Mouse (Mus musculus): ENCODE data around the gene Ifi202b. TPM values are rescaled to one million over a fixed set of nuclear protein-coding genes. Genes with fewer than 3 reads are reported as not detected.
"Not testable (repeated sequence)": the region's sequence is repeated elsewhere in the genome, so short reads cannot be mapped to it uniquely, and the experiment has no call there.

The Ifi202b gene
- polyA plus RNA-seq (2014; fragmentation: Nextera tagmentation; extraction: Ambion mirVana) = not detected in 2 replicates

GRCm38 (mm10) chr1:173982694-173983305 is at the start of gene Ifi202b:
Gene Ifi202b, minus strand, starts transcription at chr1:173982744.
- not testable (repeated sequence) for H3K36me3 ChIP-seq (ENCODE audit: control insufficient read depth, insufficient read depth, low read length); H3K27ac ChIP-seq (ENCODE audit: low read depth, low read length); H3K9me3 ChIP-seq (replicated peaks; ENCODE audit: control insufficient read depth, low read length); H3K9ac ChIP-seq (ENCODE audit: low read depth, low read length); H3K4me1 ChIP-seq (ENCODE audit: control insufficient read depth, insufficient read depth, low read length); H3K4me2 ChIP-seq; H3K27me3 ChIP-seq (ENCODE audit: control insufficient read depth, insufficient read depth, low read length); ATAC-seq (replicated peaks; ENCODE audit: insufficient number of reproducible peaks, low FRiP score, low TSS enrichment); H3K4me3 ChIP-seq (ENCODE audit: low read depth, low read length)
- 71% methylated on average over 6 of the region's 6 CpGs for WGBS (ENCODE audit: insufficient replicate concordance)

DNA sequence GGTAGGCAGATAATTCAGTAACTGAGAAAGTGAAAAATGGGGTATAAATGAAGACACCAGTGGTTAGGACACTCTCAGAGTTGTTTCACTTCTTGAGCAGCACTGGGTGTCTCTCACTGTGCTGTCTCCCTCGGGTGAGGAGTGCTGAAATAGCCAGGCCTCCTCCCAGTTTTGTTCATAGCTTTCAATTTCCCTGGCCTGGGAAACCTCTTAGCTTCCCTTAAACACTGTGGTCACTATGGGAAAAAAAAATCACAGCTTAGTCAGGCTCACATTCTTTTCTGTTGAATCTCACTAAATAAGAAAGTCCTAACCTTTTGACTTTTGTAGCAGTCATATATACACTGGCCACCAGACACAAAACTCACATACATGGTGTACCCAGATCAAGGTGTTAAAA is 49.2 kb upstream of the Ifi202b start, which contains the start of gene Ifi205:
TSS of gene Ifi205 (minus strand) at position 113 of the 400 bp plus-strand sequence.
- WGBS (ENCODE audit: insufficient replicate concordance) = 43% methylated on average over 1 of the region's 1 CpGs
- H3K4me3 ChIP-seq (ENCODE audit: low read depth, low read length) = no peak within 1 kb of the TSS
- ATAC-seq (replicated peaks; ENCODE audit: insufficient number of reproducible peaks, low FRiP score, low TSS enrichment) = no peak

GRCm38 (mm10) chr1:174007050-174007449 is 24.5 kb upstream of the Ifi202b start:
- not testable (repeated sequence) for H3K9me3 ChIP-seq (replicated peaks; ENCODE audit: control insufficient read depth, low read length); H3K27me3 ChIP-seq (ENCODE audit: control insufficient read depth, insufficient read depth, low read length); H3K4me2 ChIP-seq; H3K27ac ChIP-seq (ENCODE audit: low read depth, low read length); H3K4me3 ChIP-seq (ENCODE audit: low read depth, low read length); H3K9ac ChIP-seq (ENCODE audit: low read depth, low read length); H3K4me1 ChIP-seq (ENCODE audit: control insufficient read depth, insufficient read depth, low read length); ATAC-seq (replicated peaks; ENCODE audit: insufficient number of reproducible peaks, low FRiP score, low TSS enrichment); H3K36me3 ChIP-seq (ENCODE audit: control insufficient read depth, insufficient read depth, low read length)

More for the DNA sequence above, 49.2 kb upstream of the Ifi202b start, which contains the start of gene Ifi205:
- Histone ChIP-seq H3K27ac (ENCODE audit: low read depth, low read length) (no peak within 1 kb of the TSS), H3K4me2 (no peak within 1 kb of the TSS), H3K4me1 (ENCODE audit: control insufficient read depth, insufficient read depth, low read length) (no peaks in the 10 kb centered on the region), H3K9ac (ENCODE audit: low read depth, low read length) (no peak within 1 kb of the TSS), H3K9me3 (replicated peaks; ENCODE audit: control insufficient read depth, low read length) (no peaks in the 10 kb centered on the region), H3K27me3 (ENCODE audit: control insufficient read depth, insufficient read depth, low read length) (no peaks in the 10 kb centered on the region), H3K36me3 (ENCODE audit: control insufficient read depth, insufficient read depth, low read length) (no peaks in the 10 kb centered on the region)

DNA sequence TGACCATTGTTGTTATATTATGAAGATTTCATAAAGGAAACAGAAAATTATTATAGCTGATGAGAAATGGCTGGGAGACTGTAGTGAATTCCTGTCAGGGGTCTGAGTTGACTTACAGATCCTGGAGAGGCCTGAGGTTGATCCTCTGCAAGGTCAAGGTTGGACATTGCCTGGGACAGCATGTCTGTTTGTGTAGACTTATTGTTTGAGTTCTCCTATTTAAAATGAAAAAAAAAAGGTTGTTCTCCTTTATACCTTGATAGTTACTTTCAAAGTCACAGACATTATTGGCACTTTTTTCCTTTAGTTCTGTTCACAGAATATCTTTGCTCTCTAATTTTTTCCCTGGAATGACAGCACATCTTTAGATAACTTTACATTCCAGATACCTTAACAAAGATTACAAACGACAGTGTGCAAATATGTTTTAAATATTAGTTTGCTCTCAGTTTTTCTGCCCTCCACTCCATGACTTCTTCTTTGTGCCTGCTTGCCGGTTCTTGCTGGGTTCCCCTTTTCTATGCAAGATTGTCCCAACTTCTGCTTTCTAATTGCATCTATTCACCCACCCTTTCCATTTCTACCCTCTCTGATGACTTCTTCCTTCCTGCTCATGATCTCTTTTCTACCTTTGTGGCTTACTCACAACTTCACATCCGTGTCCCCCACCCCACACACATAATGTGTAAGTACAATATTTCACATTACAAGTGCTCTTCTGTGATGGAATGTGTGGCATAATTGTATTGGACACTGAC is 22.0 kb upstream of the Ifi202b start:
- not testable (repeated sequence) for H3K27ac ChIP-seq (ENCODE audit: low read depth, low read length); H3K36me3 ChIP-seq (ENCODE audit: control insufficient read depth, insufficient read depth, low read length); ATAC-seq (replicated peaks; ENCODE audit: insufficient number of reproducible peaks, low FRiP score, low TSS enrichment); H3K27me3 ChIP-seq (ENCODE audit: control insufficient read depth, insufficient read depth, low read length); H3K9ac ChIP-seq (ENCODE audit: low read depth, low read length); H3K4me1 ChIP-seq (ENCODE audit: control insufficient read depth, insufficient read depth, low read length); H3K4me2 ChIP-seq; H3K4me3 ChIP-seq (ENCODE audit: low read depth, low read length); H3K9me3 ChIP-seq (replicated peaks; ENCODE audit: control insufficient read depth, low read length)
- WGBS (ENCODE audit: insufficient replicate concordance) = 42% methylated on average over 1 of the region's 3 CpGs

DNA sequence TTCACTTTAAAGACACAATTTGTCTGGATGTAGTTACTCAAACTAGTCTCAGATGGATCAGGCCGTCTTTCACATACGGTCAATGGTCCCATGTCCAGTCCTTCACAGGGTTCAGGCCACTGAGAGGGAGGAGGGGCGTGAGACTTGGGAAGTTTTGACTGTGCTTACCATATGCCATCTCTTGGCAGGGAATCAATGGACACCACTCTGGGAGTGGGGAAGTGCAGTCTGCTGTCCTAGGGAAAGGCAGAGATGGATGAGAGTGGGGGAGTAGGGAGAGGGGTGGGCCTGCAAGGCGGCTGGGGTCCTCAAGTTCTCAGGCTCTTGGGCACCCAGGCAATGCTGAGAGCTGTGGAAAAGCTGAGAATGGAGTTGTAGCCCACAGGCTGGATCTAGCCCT is 12.5 kb upstream of the Ifi202b start:
- no peak overlapping the region for H3K4me3 ChIP-seq (ENCODE audit: low read depth, low read length)
- WGBS (ENCODE audit: insufficient replicate concordance) = 79% methylated on average over 4 of the region's 4 CpGs
- H3K27me3 ChIP-seq (ENCODE audit: control insufficient read depth, insufficient read depth, low read length) = no peaks in the 10 kb centered on the region
- H3K27ac ChIP-seq (ENCODE audit: low read depth, low read length) = no peak overlapping the region
- no peaks in the 10 kb centered on the region for H3K36me3 ChIP-seq (ENCODE audit: control insufficient read depth, insufficient read depth, low read length)
- ATAC-seq (replicated peaks; ENCODE audit: insufficient number of reproducible peaks, low FRiP score, low TSS enrichment) = no peak
- H3K9me3 ChIP-seq (replicated peaks; ENCODE audit: control insufficient read depth, low read length) = no peaks in the 10 kb centered on the region
- H3K4me1 ChIP-seq (ENCODE audit: control insufficient read depth, insufficient read depth, low read length) = no peaks in the 10 kb centered on the region
- H3K4me2 ChIP-seq = no peak overlapping the region
- no peak overlapping the region for H3K9ac ChIP-seq (ENCODE audit: low read depth, low read length)

- H3K4me3 ChIP-seq (ENCODE audit: low read depth, low read length); H3K9ac ChIP-seq (ENCODE audit: low read depth, low read length); H3K9me3 ChIP-seq (replicated peaks; ENCODE audit: control insufficient read depth, low read length); H3K36me3 ChIP-seq (ENCODE audit: control insufficient read depth, insufficient read depth, low read length); H3K4me2 ChIP-seq; H3K4me1 ChIP-seq (ENCODE audit: control insufficient read depth, insufficient read depth, low read length); H3K27ac ChIP-seq (ENCODE audit: low read depth, low read length); H3K27me3 ChIP-seq (ENCODE audit: control insufficient read depth, insufficient read depth, low read length): not testable (repeated sequence)
- 4% methylated on average over 3 of the region's 3 CpGs for WGBS (ENCODE audit: insufficient replicate concordance)
- 0 out of 2 replicates have a peak, but pooled peaks have one; percentile 67 for ATAC-seq (replicated peaks; ENCODE audit: insufficient number of reproducible peaks, low FRiP score, low TSS enrichment)
Measured at GRCm38 (mm10) chr1:173981038-173981437, 1.5 kb downstream of the Ifi202b start.

DNA sequence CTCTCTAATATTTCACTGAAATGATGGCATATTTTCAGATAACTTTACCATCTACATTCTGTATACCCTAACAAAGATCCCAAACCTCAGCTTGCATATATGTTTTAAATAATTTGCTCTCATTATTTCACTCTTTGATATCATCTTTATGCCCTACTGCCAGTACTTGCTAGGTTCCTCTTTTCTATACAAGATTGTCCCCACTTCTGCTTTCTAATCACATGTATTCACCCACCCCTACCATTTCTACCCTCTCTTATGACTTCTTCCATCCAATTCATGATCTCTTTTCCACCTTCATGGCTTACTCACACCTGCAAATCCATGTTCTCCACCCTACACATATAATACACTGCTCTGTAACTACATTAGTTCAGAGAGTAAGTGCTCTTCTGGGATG is 4.9 kb downstream of the Ifi202b start:
- Histone ChIP-seq H3K27ac (ENCODE audit: low read depth, low read length) (no peak overlapping the region), H3K9me3 (replicated peaks; ENCODE audit: control insufficient read depth, low read length) (no peaks in the 10 kb centered on the region), H3K4me2 (no peak overlapping the region), H3K9ac (ENCODE audit: low read depth, low read length) (no peak overlapping the region), H3K36me3 (ENCODE audit: control insufficient read depth, insufficient read depth, low read length) (no peaks in the 10 kb centered on the region), H3K4me1 (ENCODE audit: control insufficient read depth, insufficient read depth, low read length) (no peaks in the 10 kb centered on the region), H3K4me3 (ENCODE audit: low read depth, low read length) (no peak overlapping the region), H3K27me3 (ENCODE audit: control insufficient read depth, insufficient read depth, low read length) (no peaks in the 10 kb centered on the region)
- no peak for ATAC-seq (replicated peaks; ENCODE audit: insufficient number of reproducible peaks, low FRiP score, low TSS enrichment)

GRCm38 (mm10) chr1:173973111-173973510 is 9.4 kb downstream of the Ifi202b start:
- Histone ChIP-seq H3K4me1 (ENCODE audit: control insufficient read depth, insufficient read depth, low read length) (no peaks in the 10 kb centered on the region), H3K4me2 (no peak overlapping the region), H3K9me3 (replicated peaks; ENCODE audit: control insufficient read depth, low read length) (no peaks in the 10 kb centered on the region), H3K27ac (ENCODE audit: low read depth, low read length) (no peak overlapping the region), H3K36me3 (ENCODE audit: control insufficient read depth, insufficient read depth, low read length) (no peaks in the 10 kb centered on the region), H3K27me3 (ENCODE audit: control insufficient read depth, insufficient read depth, low read length) (no peaks in the 10 kb centered on the region), H3K9ac (ENCODE audit: low read depth, low read length) (no peak overlapping the region), H3K4me3 (ENCODE audit: low read depth, low read length) (no peak overlapping the region)
- no peak for ATAC-seq (replicated peaks; ENCODE audit: insufficient number of reproducible peaks, low FRiP score, low TSS enrichment)

- H3K9me3 ChIP-seq (replicated peaks; ENCODE audit: control insufficient read depth, low read length); H3K27ac ChIP-seq (ENCODE audit: low read depth, low read length); H3K4me2 ChIP-seq; ATAC-seq (replicated peaks; ENCODE audit: insufficient number of reproducible peaks, low FRiP score, low TSS enrichment); H3K27me3 ChIP-seq (ENCODE audit: control insufficient read depth, insufficient read depth, low read length); H3K4me3 ChIP-seq (ENCODE audit: low read depth, low read length); H3K9ac ChIP-seq (ENCODE audit: low read depth, low read length); H3K4me1 ChIP-seq (ENCODE audit: control insufficient read depth, insufficient read depth, low read length); H3K36me3 ChIP-seq (ENCODE audit: control insufficient read depth, insufficient read depth, low read length): not testable (repeated sequence)
- WGBS (ENCODE audit: insufficient replicate concordance) = 55% methylated on average over 1 of the region's 1 CpGs
Measured at GRCm38 (mm10) chr1:173961491-173961890, 21.1 kb downstream of the Ifi202b start.
